Mouse (Mus musculus) B cell, adult 2 months (primary cell): ENCODE measurements around the gene Cd300ld.
"Not testable (repeated sequence)": the region's sequence is repeated elsewhere in the genome, so short reads cannot be mapped to it uniquely, and the experiment has no call there.

Experiments
- DNase-seq, 2 experiments: peaks; one replicate each; pipeline ENCODE4 v3.0.0; 2022

Cd300ld gene

DNA sequence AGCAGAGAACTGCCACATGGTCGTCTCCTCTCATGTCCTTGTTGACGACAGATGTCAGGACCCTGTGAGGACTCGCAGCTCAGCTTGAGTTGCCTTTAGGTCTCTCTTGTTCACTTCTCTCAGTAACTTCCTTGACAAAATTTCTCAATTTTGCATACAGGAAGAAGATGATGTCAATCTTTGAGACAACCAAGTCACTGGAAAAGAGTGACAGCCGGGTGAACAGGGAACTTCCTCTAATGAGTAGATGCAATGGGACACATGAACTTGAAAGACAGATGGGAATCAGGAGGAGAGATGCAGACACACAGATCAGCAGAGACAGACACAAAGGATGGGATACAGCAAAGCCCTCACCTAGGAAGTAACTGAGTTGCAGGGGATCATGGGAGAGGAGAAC lies at the start of gene Cd300ld:
Gene Cd300ld (minus strand): TSS at position 130 of the 400 bp plus-strand sequence.
- no peak for DNase-seq

GRCm38 (mm10) chr11:115037669-115038068 lies 47.9 kb upstream of the Cd300ld start, which contains the start of gene Cd300ld5:
Gene Cd300ld5, minus strand, starts transcription at chr11:115037769.
- not testable (repeated sequence) for DNase-seq

DNA sequence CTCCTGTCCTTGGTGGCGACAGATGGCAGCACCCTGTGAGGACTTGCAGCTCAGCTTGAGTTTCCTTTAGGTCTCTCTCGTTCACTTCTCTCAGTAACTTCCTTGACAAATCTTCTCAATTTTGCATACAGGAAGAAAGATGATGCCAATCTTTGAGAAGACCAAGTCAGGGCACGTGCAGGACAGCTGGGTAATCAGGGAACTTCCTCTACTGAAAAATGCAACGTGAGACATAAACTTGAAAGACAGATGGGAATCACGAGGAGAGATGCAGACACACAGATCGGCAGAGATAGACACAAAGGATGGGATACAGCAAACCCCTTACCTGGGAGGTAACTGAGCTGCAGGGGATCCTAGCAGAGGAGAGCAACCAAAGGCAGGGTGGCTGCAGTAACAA lies 37.2 kb upstream of the Cd300ld start, which contains the start of gene Cd300ld4:
Gene Cd300ld4 (minus strand): TSS at position 101 of the 400 bp plus-strand sequence.
- not testable (repeated sequence) for DNase-seq

GRCm38 (mm10) chr11:115016093-115016492 lies 26.4 kb upstream of the Cd300ld start, which contains the start of gene Cd300ld2:
Gene Cd300ld2, minus strand, starts transcription at chr11:115016193.
- DNase-seq, result not testable (repeated sequence)

- peak in 1 of 2 experiments; percentile 1 for DNase-seq
Observed at GRCm38 (mm10) chr11:115004070-115004469, 14.3 kb upstream of the Cd300ld start.

- DNase-seq, result no peak
Observed at GRCm38 (mm10) chr11:115001474-115002040, 11.8 kb upstream of the Cd300ld start, which contains the start of gene Cd300c2. Gene Cd300c2, minus strand, starts transcription at chr11:115001880.

DNA sequence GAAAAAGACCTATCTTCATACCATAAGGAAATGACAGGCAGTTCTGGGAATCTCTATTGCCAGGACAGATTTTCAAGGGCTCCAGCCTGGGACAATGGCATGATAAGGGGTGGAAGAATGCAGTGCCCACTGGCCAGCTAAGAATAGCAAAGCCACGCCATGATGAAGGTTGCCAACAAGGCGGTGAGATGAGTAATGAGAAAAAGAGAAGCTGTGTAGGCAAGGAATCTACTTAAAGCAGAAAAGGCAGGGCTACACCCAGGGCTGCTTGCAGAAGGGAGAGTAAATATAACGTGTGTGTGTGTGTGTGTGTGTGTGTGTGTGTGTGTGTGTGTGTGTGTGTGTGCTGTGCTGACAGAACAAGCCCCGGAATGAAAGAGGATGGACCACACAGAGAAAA lies 7.9 kb downstream of the Cd300ld start:
- DNase-seq, result no peak

DNA sequence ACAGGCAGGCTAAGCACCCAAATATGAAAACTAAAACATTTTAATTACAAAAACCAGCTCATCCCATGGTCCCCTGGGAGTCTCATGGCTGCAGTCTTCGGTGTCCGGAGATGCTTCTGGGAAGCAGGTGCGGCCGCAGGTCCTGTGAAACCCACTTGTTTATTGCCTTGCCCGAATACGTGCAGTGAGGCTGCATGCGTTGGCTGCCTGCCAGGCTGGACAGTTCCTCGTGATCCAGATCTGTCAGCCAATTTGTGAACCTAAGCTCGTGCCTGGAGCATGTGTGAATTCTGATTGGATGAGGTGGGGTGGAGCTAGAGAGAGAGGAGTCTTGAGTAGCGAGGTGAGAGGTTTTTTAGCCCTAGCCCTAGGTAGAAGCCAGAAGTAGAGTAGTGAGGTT lies 17.0 kb downstream of the Cd300ld start:
- DNase-seq, result no peak

DNA sequence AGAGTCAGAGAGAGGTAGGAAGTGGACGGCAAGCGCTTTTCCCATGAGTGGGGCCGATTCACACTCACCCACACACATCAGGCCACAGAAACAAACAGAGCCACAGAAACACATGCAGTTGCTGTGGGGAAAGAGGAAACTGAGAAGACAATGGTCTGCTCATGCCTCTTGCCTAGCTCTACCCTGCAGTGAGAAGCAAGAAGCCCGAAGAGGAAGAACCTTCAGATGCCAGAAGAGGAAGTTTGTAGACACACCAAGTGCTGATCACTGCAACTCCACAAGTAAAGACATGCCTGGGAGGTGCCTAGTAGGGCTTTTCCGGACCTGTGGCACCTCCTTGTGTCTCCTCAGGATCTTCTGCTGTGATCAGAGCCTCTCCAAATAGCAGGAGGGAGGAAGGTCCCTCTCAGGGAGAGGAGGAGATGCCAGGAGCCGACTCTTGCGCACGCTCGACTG lies 20.9 kb downstream of the Cd300ld start, which contains the start of gene Cd300c:
Gene Cd300c (minus strand): TSS at position 406 of the 456 bp plus-strand sequence.
- DNase-seq, result no peak

GRCm38 (mm10) chr11:114965182-114965828 lies 24.4 kb downstream of the Cd300ld start:
- DNase-seq, result no peak

DNA sequence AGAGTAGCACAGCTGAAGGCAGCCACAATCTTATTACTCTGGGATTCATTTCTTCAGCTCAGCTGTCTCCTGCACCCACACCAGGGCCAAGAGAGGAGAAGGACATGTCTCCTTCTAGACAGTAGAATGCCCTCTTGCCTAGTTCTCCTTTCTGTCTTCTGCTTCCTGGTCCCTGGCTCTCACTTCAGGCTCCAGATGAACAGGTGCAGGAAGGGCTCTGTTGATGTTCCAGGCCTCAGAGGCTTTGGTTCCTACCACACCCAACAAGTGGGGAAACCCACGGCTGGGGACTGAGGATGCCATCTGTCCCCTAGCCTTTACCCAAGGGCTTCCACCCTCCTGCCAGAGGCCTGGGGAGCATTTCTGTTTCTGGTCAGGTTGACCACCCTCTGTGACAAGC lies 29.4 kb downstream of the Cd300ld start:
- no peak for DNase-seq

- DNase-seq, result no peak
Observed at GRCm38 (mm10) chr11:114934144-114934543, 55.6 kb downstream of the Cd300ld start, which contains the start of gene Cd300lb. Gene Cd300lb, minus strand, starts transcription at chr11:114934386.

DNA sequence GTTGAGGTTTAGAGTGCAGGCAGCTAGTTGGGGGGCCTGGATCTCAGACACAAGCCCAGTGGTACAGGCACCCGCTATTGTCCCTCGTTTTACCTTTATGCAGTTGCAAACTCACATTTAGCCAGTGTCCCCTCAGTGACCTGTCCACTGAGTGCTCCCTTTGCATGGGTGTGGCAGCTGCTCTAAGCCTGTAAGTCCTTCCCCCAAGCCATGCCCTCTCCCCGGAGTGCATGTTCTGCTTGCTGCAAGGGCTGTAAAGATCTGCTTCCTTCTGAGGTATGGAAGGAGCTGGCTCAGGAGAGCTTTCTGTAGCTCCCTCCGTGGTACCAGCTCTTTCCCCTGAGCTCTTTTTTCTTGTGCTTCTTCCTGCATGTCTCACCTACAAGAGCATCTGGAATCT lies 56.1 kb downstream of the Cd300ld start:
- DNase-seq, result no peak
